Mouse (Mus musculus): ENCODE measurements at regions not wholly inside any gene's neighbourhood (a gene's known extent, or its start where the extent isn't known, plus 50 kb on each side); places are given as distances from the start of the nearest gene placed in this dataset.

- no peak for DNase-seq
Measured at GRCm38 (mm10) chr17:15977374-15978031, 146.7 kb upstream of the Rgmb start.

GRCm38 (mm10) chr17:15971351-15971685 is 140.5 kb upstream of the Rgmb start:
- DNase-seq, result no peak

- no peak for DNase-seq
Measured at GRCm38 (mm10) chr17:15970481-15971350, 139.9 kb upstream of the Rgmb start.

DNA sequence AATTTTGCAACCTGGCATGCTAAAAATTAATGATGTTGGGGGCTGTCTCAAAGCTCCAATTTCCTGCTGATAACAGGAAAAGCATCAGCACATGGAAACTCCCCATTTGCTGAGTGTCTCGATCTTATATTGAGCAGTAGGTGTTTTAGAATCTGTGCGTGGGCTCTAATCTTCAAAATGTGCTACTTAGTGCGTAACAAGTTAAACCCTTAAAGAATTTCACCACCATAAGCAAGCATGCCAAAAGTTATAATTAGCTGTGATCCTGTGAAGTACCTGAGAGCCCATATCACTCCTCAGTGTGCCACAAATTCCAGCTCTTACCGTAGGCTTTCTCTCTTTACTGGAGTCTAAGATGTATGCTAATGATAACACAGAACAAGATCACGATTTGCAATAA is 137.5 kb upstream of the Rgmb start:
- DNase-seq, result no peak

DNA sequence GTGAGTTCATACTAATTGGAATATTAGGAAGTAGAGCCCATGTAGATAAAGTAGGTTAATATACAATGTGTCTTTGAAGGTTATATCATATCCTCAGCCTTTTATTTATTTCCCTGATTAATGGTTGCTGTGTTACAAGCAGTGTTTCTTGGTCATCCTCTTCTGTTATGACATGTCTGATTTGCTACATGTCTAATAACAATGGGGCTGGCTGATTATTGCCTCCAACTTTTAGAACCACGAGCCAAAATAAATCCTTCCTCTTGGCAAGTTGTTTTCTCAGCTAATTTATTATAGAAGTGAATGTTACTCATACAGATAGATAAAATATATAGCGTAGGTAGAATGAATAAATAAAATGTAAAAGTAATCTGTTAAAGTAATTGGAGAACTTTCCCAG is 124.8 kb upstream of the Rgmb start:
- DNase-seq, result no peak

DNA sequence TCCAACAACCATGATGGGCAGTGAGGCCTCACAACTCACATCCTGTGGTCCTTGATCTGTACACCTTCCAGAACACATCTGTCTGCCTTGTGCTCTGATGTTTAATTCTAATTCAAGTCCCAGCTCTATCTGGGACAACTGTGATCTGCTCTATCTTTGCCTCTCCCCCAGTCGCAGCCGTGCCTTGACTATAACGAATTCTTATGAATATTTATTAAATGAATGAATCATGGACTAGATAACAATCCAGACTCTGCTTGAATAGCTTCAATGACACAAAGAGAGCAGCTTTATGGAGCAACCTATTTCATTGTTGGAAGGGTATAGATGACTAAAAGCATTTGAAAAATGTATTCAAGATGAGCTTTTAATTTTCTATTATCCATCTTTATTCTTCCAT is 120.8 kb upstream of the Rgmb start:
- no peak for DNase-seq

- no peak for DNase-seq
Measured at GRCm38 (mm10) chr17:15949753-15950152, 118.9 kb upstream of the Rgmb start.

- DNase-seq, result no peak
Measured at GRCm38 (mm10) chr17:15942378-15942777, 111.5 kb upstream of the Rgmb start.

DNA sequence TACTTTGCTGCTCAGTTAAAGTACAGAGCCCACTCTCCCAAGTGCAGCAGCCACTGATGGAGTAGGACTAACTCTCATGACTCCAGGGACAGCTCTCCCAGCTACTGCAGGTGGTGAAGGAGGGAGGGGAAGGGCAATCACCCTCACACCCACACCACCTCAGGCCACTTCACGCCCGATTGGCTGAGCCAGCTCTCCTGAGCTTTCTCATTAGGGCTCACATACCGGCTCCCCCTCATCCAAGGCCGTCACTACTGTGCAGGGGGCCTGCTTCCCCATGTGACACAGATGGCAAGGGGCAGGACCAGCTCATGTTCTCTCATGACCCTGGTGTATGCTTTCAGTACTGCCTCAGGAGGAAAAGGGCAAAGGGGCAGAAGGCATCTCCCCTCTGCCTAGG is 87.8 kb upstream of the Rgmb start:
- no peak for DNase-seq

- no peak for DNase-seq
Measured at GRCm38 (mm10) chr17:15898689-15899419, 68.0 kb upstream of the Rgmb start.

GRCm38 (mm10) chr17:15895968-15896367 is 65.1 kb upstream of the Rgmb start:
- peak; percentile 29 to 59 for DNase-seq

DNA sequence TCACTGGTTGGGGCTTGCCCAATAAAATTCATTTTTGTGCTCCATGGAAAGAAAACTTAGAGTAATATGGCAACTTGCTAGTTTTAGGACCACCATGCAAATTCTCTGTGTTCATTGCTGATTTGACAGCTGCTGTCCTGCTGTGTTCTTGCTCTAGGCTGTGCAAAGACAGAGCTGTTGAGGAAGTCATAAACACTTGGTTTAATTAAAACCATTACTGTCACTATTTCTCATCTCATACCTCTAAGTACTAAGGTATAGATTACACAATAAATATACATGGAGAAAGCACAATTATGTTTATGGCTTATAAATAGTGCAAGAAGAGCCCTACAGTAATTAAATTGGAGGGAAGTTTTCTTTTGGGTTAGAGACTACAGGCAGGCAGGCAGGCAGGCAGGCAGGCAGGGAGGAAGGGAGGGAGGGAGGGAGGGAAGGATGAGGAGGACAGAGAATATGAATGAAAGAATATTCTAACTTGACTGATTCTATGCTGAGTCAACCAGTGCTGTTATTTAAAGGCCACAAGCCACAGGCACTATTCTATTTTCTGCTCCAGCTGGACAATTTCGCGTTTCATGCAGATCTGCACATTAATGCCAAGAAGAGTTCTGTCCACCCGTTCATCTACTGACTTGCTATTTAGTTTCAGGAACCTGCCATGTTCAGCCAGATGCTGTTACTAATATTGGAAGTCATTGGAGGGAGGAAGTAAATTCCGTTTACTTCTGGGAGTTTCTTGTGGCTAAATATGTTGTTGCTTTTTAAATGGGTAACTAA is 61.2 kb upstream of the Rgmb start:
- no peak for DNase-seq

GRCm38 (mm10) chr17:15890595-15891140 is 59.8 kb upstream of the Rgmb start:
- no peak for DNase-seq

DNA sequence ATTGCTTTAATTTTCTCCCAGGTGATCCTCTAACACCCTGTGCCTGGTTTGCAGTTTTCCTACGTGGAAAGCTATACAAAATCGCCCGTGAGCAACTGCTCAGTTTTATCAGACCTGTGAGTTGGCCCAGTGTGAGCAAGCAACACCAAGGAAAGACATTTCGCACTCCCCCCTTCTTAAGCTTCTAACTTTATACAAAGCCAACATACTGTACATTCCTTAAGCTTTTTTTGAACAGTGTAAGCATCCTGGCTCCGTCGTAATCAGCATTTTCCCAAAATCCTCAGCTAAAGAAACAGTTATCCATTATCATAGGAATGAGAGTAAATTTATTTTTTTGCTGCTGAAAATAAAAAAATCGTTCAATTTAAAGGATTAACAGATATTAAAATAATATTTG is 52.0 kb upstream of the Rgmb start:
- DNase-seq, result no peak

- no peak for DNase-seq
Measured at GRCm38 (mm10) chr17:15882245-15882644, 51.4 kb upstream of the Rgmb start.

Measured in kidney, postnatal 25 days (tissue).